Mouse (Mus musculus) heart, embryonic 12.5 days (tissue): Measurements from ENCODE around the gene Tbc1d2b. TPM values are rescaled to one million over a fixed set of nuclear protein-coding genes. Genes with fewer than 3 reads are reported as not detected.

Experiments used
- ATAC-seq: fragments of 200-750 bp; cut with Nextera tagmentation; 2 replicates; pipeline ENCODE4 v1.8.0; 2017; ENCODE audit warnings: moderate TSS enrichment, moderate library complexity; ENCODE audit not compliant: insufficient number of reproducible peaks, low FRiP score
- H3K27ac ChIP-seq: fragments of 300-500 bp; sonication (generic); 2 replicates; pipeline ENCODE4 v1.5.1; 2016; ENCODE audit warnings: mild to moderate bottlenecking, moderate library complexity; ENCODE audit not compliant: poor library complexity, severe bottlenecking
- H3K27me3 ChIP-seq: fragments of 300-500 bp; sonication (generic); replicated peaks from 2 replicates; pipeline ENCODE4 v1.6.1; 2016; ENCODE audit warnings: mild to moderate bottlenecking, moderate library complexity
- H3K36me3 ChIP-seq: fragments of 300-500 bp; sonication (generic); 2 replicates; pipeline ENCODE4 v1.6.1; 2016; ENCODE audit warnings: mild to moderate bottlenecking, moderate library complexity
- H3K4me1 ChIP-seq: fragments of 300-500 bp; sonication (generic); replicated peaks from 2 replicates; pipeline ENCODE4 v1.6.1; 2016; ENCODE audit warnings: mild to moderate bottlenecking
- H3K4me2 ChIP-seq: fragments of 300-500 bp; sonication (generic); 2 replicates; pipeline ENCODE4 v1.6.1; 2016; ENCODE audit warnings: mild to moderate bottlenecking, moderate library complexity
- H3K4me3 ChIP-seq: fragments of 300-500 bp; sonication (generic); 2 replicates; pipeline ENCODE4 v1.5.1; 2016; ENCODE audit warnings: mild to moderate bottlenecking
- H3K9ac ChIP-seq: fragments of 300-500 bp; sonication (generic); 2 replicates; pipeline ENCODE4 v1.6.1; 2016; ENCODE audit warnings: mild to moderate bottlenecking, moderate library complexity
- H3K9me3 ChIP-seq: fragments of 300-500 bp; sonication (generic); replicated peaks from 2 replicates; pipeline ENCODE4 v1.6.1; 2016; ENCODE audit warnings: mild to moderate bottlenecking, moderate library complexity
- WGBS: fragments of 180-500 bp; shearing (Covaris S2); methylation state at CpG from one replicate; pipeline ENCODE4 v1.1.7; 2016; 5-methylcytosine and 5-hydroxymethylcytosine counted together
- polyA plus RNA-seq: library from polyadenylated mRNA; unstranded; fragments of >200 nt; fragmentation: Nextera tagmentation; extraction: Ambion mirVana; gene quantifications from 2 replicates; pipeline ENCODE4 v1.2.1, GENCODE M21; 2016

Gene Tbc1d2b
- polyA plus RNA-seq, 1 experiment from 2014 or later, result 7.9 TPM

GRCm38 (mm10) chr9:90226081-90226741, 44.4 kb downstream of the Tbc1d2b start:
- no peak overlapping the region for H3K4me2 ChIP-seq
- H3K27ac ChIP-seq, result no peak overlapping the region
- 0 out of 2 replicates have a peak, but pooled peaks have one; percentile 13 for ATAC-seq
- H3K9ac ChIP-seq, result no peak overlapping the region
- 72% methylated on average over 21 of the region's 21 CpGs for WGBS
- no peaks in the 10 kb centered on the region for H3K27me3 ChIP-seq
- H3K9me3 ChIP-seq, result no peaks in the 10 kb centered on the region
- no peak overlapping the region for H3K4me3 ChIP-seq
- H3K4me1 ChIP-seq, result peaks cover 15% of the 10 kb centered on the region
- peaks cover 35% of the 10 kb centered on the region for H3K36me3 ChIP-seq

GRCm38 (mm10) chr9:90222275-90222674, 48.3 kb downstream of the Tbc1d2b start:
- H3K36me3 ChIP-seq, result peaks cover 46% of the 10 kb centered on the region
- no peak overlapping the region for H3K9ac ChIP-seq
- H3K4me2 ChIP-seq, result no peak overlapping the region
- H3K4me1 ChIP-seq, result peaks cover 20% of the 10 kb centered on the region
- no peak overlapping the region for H3K4me3 ChIP-seq
- WGBS, result 85% methylated on average over 3 of the region's 3 CpGs
- no peak overlapping the region for H3K27ac ChIP-seq
- no peak for ATAC-seq
- H3K27me3 ChIP-seq, result no peaks in the 10 kb centered on the region
- H3K9me3 ChIP-seq, result no peaks in the 10 kb centered on the region

GRCm38 (mm10) chr9:90217501-90217900, 53.1 kb downstream of the Tbc1d2b start:
- peaks cover 36% of the 10 kb centered on the region for H3K36me3 ChIP-seq

GRCm38 (mm10) chr9:90216259-90217001, 54.2 kb downstream of the Tbc1d2b start:
- H3K4me3 ChIP-seq, result no peak overlapping the region
- peaks cover 37% of the 10 kb centered on the region for H3K4me1 ChIP-seq
- WGBS, result 63% methylated on average over 11 of the region's 11 CpGs
- 0 out of 2 replicates have a peak overlapping the region, but pooled peaks have one; percentile 8 for H3K27ac ChIP-seq
- no peak overlapping the region for H3K4me2 ChIP-seq
- no peak overlapping the region for H3K9ac ChIP-seq
- no peaks in the 10 kb centered on the region for H3K27me3 ChIP-seq
- no peaks in the 10 kb centered on the region for H3K9me3 ChIP-seq
- 0 out of 2 replicates have a peak, but pooled peaks have one; percentile 37 for ATAC-seq
- H3K36me3 ChIP-seq, result peaks cover 32% of the 10 kb centered on the region

More at GRCm38 (mm10) chr9:90217501-90217900, 53.1 kb downstream of the Tbc1d2b start:
- Histone ChIP-seq H3K27ac (no peak overlapping the region), H3K9ac (no peak overlapping the region), H3K4me1 (peaks cover 37% of the 10 kb centered on the region), H3K9me3 (no peaks in the 10 kb centered on the region), H3K27me3 (no peaks in the 10 kb centered on the region), H3K4me2 (no peak overlapping the region), H3K4me3 (no peak overlapping the region)
- WGBS, result 24% methylated on average over 4 of the region's 4 CpGs
- ATAC-seq, result 0 out of 2 replicates have a peak, but pooled peaks have one; percentile 27

GRCm38 (mm10) chr9:90213127-90213526, 57.5 kb downstream of the Tbc1d2b start:
- no peak for ATAC-seq
- H3K36me3 ChIP-seq, result peaks cover 27% of the 10 kb centered on the region
- no peak overlapping the region for H3K27ac ChIP-seq
- no peak overlapping the region for H3K4me2 ChIP-seq
- 62% methylated on average over 3 of the region's 3 CpGs for WGBS
- H3K27me3 ChIP-seq, result no peaks in the 10 kb centered on the region
- H3K4me3 ChIP-seq, result no peak overlapping the region
- H3K9ac ChIP-seq, result no peak overlapping the region
- H3K9me3 ChIP-seq, result no peaks in the 10 kb centered on the region
- H3K4me1 ChIP-seq, result peaks cover 37% of the 10 kb centered on the region

GRCm38 (mm10) chr9:90208655-90209054, 61.9 kb downstream of the Tbc1d2b start:
- WGBS, result 83% methylated on average over 6 of the region's 6 CpGs
- Histone ChIP-seq H3K9ac (no peak overlapping the region), H3K9me3 (no peaks in the 10 kb centered on the region), H3K36me3 (peaks cover 44% of the 10 kb centered on the region), H3K4me1 (peaks cover 8% of the 10 kb centered on the region), H3K4me3 (no peak overlapping the region), H3K27ac (no peak overlapping the region), H3K4me2 (no peak overlapping the region), H3K27me3 (no peaks in the 10 kb centered on the region)
- ATAC-seq, result no peak

GRCm38 (mm10) chr9:90207808-90208207, 62.8 kb downstream of the Tbc1d2b start:
- Histone ChIP-seq H3K27me3 (no peaks in the 10 kb centered on the region), H3K4me2 (no peak overlapping the region), H3K9ac (no peak overlapping the region), H3K4me1 (no peaks in the 10 kb centered on the region; the same call in 1 of the 2 replicates), H3K4me3 (no peak overlapping the region), H3K9me3 (no peaks in the 10 kb centered on the region), H3K36me3 (peaks cover 37% of the 10 kb centered on the region), H3K27ac (no peak overlapping the region)
- no peak for ATAC-seq
- 85% methylated on average over 8 of the region's 8 CpGs for WGBS

GRCm38 (mm10) chr9:90206500-90206899, 64.1 kb downstream of the Tbc1d2b start:
- Histone ChIP-seq H3K9me3 (no peaks in the 10 kb centered on the region), H3K4me1 (no peaks in the 10 kb centered on the region; the same call in 1 of the 2 replicates), H3K4me3 (no peak overlapping the region), H3K4me2 (no peak overlapping the region), H3K27ac (no peak overlapping the region), H3K36me3 (peaks cover 32% of the 10 kb centered on the region), H3K27me3 (no peaks in the 10 kb centered on the region), H3K9ac (no peak overlapping the region)
- 0 out of 2 replicates have a peak, but pooled peaks have one; percentile 25 for ATAC-seq
- WGBS, result 47% methylated on average over 2 of the region's 2 CpGs

GRCm38 (mm10) chr9:90204396-90204915, 66.1 kb downstream of the Tbc1d2b start:
- 60% methylated on average over 8 of the region's 8 CpGs for WGBS
- Histone ChIP-seq H3K4me3 (no peak overlapping the region), H3K36me3 (peaks cover 29% of the 10 kb centered on the region), H3K4me2 (no peak overlapping the region), H3K9ac (no peak overlapping the region), H3K27ac (no peak overlapping the region), H3K9me3 (no peaks in the 10 kb centered on the region), H3K4me1 (peaks cover 3% of the 10 kb centered on the region), H3K27me3 (no peaks in the 10 kb centered on the region)
- ATAC-seq, result no peak

- Histone ChIP-seq H3K4me2 (no peak overlapping the region), H3K27me3 (no peaks in the 10 kb centered on the region), H3K9ac (no peak overlapping the region), H3K4me3 (no peak overlapping the region), H3K4me1 (peaks cover 15% of the 10 kb centered on the region), H3K36me3 (peaks cover 26% of the 10 kb centered on the region), H3K27ac (no peak overlapping the region), H3K9me3 (no peaks in the 10 kb centered on the region)
- WGBS, result 83% methylated on average over 5 of the region's 5 CpGs
- no peak for ATAC-seq
Measured at GRCm38 (mm10) chr9:90203233-90203632, 67.4 kb downstream of the Tbc1d2b start.

GRCm38 (mm10) chr9:90201541-90201940, 69.1 kb downstream of the Tbc1d2b start:
- Histone ChIP-seq H3K4me3 (no peak overlapping the region), H3K4me2 (no peak overlapping the region), H3K27me3 (no peaks in the 10 kb centered on the region), H3K4me1 (peaks cover 20% of the 10 kb centered on the region), H3K9me3 (no peaks in the 10 kb centered on the region), H3K9ac (no peak overlapping the region), H3K27ac (no peak overlapping the region), H3K36me3 (peaks cover 22% of the 10 kb centered on the region)
- WGBS, result 50% methylated on average over 4 of the region's 4 CpGs
- ATAC-seq, result no peak
